Mouse (Mus musculus) bone marrow macrophage, adult 2 months (primary cell): Measurements from ENCODE around the gene 2310033P09Rik.

Source experiments
- CTCF ChIP-seq: IDR thresholded peaks from 2 replicates; pipeline ENCODE4 v1.5.1; 2012; ENCODE audit warnings: low read depth, mild to moderate bottlenecking, low read length, moderate library complexity
- POLR2A ChIP-seq: IDR thresholded peaks from 2 replicates; pipeline ENCODE4 v1.6.1; 2012; ENCODE audit warnings: mild to moderate bottlenecking, low read depth, low read length, borderline replicate concordance

- TF ChIP-seq CTCF = no peak
- TF ChIP-seq POLR2A = peak; percentile 87; the same call in 1 of the 2 replicates
Measured at GRCm38 (mm10) chr11:59191231-59192058, 16.7 kb upstream of the 2310033P09Rik start.
